Mouse (Mus musculus) adrenal gland, postnatal 36 days (tissue): ENCODE results near the gene Duox1. TPM values are rescaled to one million over a fixed set of nuclear protein-coding genes. Genes with fewer than 3 reads are reported as not detected.
A peak's percentile ranks its signal among the peaks of the same experiment; 100 is the strongest.
"Not testable (repeated sequence)": the region's sequence is repeated elsewhere in the genome, so short reads cannot be mapped to it uniquely, and the experiment has no call there.

Source experiments
- DNase-seq, 2 experiments: peaks; one replicate each; pipeline ENCODE4 v3.0.0; 2021; ENCODE audit warnings: mixed read lengths in 1 of 2
- total RNA-seq, 2 experiments: library from RNA; stranded (reverse); gene quantifications; 2 replicates each; pipeline ENCODE4 v1.2.3; 2021

Gene Duox1
- total RNA-seq, 2 experiments from 2014 or later, result 0.10 to 0.13 TPM

DNA sequence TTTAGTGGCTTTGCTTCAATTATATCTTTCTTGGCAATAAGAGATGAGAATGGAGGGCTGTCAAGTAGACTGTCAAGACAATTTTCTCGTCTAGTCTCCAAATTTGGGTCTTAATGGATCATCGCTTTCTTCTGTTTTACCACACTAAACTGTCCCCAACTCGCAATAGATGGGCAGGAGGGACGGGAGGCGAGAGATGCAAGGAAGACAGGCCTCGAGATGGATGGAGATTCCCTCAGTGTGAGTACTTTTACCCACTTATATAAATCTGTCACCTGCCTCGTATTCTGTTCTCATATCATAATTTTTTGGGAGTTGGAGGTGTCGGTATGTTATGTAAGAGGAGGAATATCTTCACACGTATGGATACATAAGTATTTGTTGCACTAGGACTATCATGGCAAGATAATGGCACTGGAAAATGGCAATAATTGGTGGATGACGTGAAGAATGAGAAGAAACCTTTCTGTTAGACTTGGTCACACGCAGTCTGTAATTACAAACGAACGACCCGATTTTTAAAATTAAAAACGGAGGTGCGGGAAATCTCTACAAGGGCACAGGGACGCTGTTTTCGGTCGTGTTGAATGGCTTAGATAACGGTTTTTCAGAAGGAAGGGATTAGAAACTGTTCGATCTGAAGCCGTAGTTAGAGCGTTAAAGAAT, 59.3 kb downstream of the Duox1 start:
- no peak for DNase-seq

GRCm38 (mm10) chr2:122375391-122375991, 60.0 kb downstream of the Duox1 start:
- peak; percentile 91 to 92 for DNase-seq

GRCm38 (mm10) chr2:122376041-122376561, 60.6 kb downstream of the Duox1 start:
- peak; percentile 62 to 69 for DNase-seq

GRCm38 (mm10) chr2:122377215-122377674, 61.8 kb downstream of the Duox1 start:
- DNase-seq, result peak; percentile 94 to 96

GRCm38 (mm10) chr2:122377751-122378246, 62.3 kb downstream of the Duox1 start:
- peak; percentile 70 to 80 for DNase-seq

DNA sequence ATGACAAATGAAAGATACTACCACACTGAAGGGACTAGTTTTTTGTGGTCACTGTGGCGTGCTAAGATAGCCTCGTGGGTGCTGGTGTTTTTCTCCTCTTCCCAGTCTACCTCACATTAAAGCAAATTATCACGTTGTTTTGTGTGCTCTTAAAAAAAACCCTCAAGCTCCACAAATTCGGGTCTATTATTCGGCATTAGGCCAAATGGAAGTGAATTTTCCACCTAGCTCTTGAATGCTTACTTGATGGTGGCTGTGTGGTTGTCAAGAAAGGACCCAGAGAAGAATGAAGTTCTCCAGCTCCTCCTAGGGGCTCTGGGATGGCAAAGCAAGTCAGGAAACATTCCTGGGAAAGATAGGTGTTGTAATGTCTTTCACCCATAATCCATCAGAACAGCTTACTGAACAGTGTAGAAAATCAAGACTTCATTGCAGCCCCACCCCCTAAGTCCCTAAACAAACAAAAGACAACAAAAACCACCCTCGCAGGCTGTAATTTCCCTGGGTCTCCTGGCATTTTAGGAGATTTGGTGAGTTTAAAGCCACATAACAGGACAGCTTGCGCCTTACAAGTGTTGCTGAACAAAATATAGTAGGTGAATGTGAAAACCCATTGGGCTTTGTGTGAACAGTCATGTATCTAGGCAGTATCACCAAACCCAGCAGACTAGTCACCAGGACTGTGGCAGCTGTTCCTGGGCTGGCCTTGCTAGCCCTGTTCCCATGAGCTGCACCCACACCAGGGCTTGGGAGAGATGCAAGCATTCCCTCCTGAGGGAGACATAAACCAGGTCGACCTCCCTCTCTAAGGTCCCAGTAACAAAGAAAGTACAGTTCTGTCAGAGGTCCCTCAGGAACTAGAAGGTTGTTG, 63.2 kb downstream of the Duox1 start:
- peak; percentile 36 to 43 for DNase-seq

- no peak for DNase-seq
Measured at GRCm38 (mm10) chr2:122379292-122379650, 63.8 kb downstream of the Duox1 start.

- peak; percentile 56 to 62 for DNase-seq
Measured at GRCm38 (mm10) chr2:122380768-122381311, 65.4 kb downstream of the Duox1 start.

- no peak for DNase-seq
Measured at GRCm38 (mm10) chr2:122381329-122382103, 66.0 kb downstream of the Duox1 start.

DNA sequence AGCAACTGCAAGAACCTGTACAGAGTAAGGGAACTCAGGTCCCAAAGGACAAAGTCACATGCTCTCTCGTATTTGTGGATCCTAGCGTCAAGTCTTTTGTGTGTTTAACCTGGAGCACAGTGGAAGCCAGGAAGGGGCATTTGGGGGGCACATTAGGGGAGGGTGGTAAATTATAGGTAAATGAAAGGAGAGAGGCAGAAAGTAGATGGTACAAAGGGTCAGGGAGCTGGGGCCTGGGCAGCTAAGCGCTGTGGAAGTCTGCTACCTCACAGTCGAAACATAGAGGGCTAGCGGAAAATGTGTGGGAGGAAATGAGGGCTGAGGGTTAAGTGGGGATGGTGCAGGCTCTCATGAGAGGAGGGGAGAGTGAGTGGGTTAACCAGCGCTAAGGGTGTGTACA, 66.6 kb downstream of the Duox1 start:
- DNase-seq, result no peak

- no peak for DNase-seq
Measured at GRCm38 (mm10) chr2:122385095-122385494, 69.6 kb downstream of the Duox1 start.

DNA sequence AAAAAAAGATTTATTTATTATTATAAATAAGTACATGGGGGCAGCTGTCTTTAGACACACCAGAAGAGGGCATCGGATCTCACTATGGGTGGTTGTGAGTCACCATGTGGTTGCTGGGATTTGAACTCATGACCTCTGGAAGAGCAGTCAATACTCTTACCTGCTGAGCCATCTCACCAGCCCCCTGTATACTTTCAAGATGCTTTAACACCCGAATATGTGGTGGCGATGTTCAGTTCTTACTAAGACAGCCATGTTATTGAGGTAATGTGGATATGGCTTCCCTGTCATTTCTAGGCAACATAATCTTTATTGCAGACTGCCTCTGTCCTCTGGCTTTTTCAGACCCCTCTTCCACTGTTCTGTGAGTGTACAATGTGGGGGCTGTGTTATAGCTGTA, 71.7 kb downstream of the Duox1 start:
- DNase-seq, result not testable (repeated sequence)

DNA sequence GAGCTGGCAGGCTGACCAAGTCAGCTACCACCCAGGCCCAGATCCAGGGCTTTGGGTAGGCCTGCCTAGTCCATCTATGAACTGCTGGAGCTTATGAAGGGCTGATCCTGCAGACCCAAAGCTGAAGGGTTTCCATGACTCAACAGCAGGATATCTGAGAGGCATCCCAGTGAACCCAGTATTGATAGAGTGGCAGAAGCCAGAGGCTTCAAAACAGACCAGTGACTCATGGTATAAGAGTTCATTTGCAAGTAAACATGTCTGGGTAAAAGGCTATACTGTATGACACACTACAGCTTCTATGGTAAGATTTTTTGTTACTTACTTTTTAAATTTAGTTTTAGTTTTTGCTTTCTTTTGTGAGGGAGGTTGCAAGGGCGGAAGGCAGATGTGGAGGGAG, 80.7 kb downstream of the Duox1 start:
- no peak for DNase-seq

Other genes with a start within 250 kb of the Duox1 start
- gene Spg11, start 197.3 kb upstream of the Duox1 start, total RNA-seq, result 10 to 100 TPM; 18.4 to 20.5 TPM
- 100 to 1,000 TPM; 632 to 981 TPM for gene B2m, start 168.0 kb upstream of the Duox1 start, total RNA-seq
- under 1 TPM; 0.16 to 0.17 TPM for gene Trim69, start 155.0 kb upstream of the Duox1 start, total RNA-seq
- gene Patl2, start 129.5 kb upstream of the Duox1 start, total RNA-seq, result not detected
- not detected for gene Terb2, start 129.4 kb upstream of the Duox1 start, total RNA-seq
- 10 to 100 TPM; 75.8 to 96.2 TPM for gene Sord, start 80.9 kb upstream of the Duox1 start, total RNA-seq
- gene Duox2, start 17.2 kb upstream of the Duox1 start, total RNA-seq, result under 1 TPM in 1 of 2 experiments, not detected in 1; 0.13 TPM
- not detected for gene Duoxa2, start 16.8 kb upstream of the Duox1 start, total RNA-seq
- not detected for gene Duoxa1, start 1.9 kb upstream of the Duox1 start, total RNA-seq
- 1 to 10 TPM; 9.3 to 9.4 TPM for gene Shf, start 53.5 kb downstream of the Duox1 start, total RNA-seq
- gene Slc28a2, start 110.8 kb downstream of the Duox1 start, total RNA-seq, result 1 to 10 TPM; 3.0 to 3.5 TPM
- under 1 TPM in 1 of 2 experiments, not detected in 1; 0.10 TPM for gene Gm14085, start 169.3 kb downstream of the Duox1 start, total RNA-seq